Mouse (Mus musculus) T-cell, adult 66 days (primary cell): ENCODE measurements around the gene Dusp5. TPM values are rescaled to one million over a fixed set of nuclear protein-coding genes. Genes with fewer than 3 reads are reported as not detected.

ENCODE experiments used
- total RNA-seq, 2 experiments: library from RNA; stranded (reverse); gene quantifications; 3 replicates in 1 of 2; 4 replicates in 1 of 2; pipeline ENCODE4 v1.2.4; 2023

Dusp5 gene
- 100 to 1,000 TPM; 158 to 164 TPM for total RNA-seq

DNA sequence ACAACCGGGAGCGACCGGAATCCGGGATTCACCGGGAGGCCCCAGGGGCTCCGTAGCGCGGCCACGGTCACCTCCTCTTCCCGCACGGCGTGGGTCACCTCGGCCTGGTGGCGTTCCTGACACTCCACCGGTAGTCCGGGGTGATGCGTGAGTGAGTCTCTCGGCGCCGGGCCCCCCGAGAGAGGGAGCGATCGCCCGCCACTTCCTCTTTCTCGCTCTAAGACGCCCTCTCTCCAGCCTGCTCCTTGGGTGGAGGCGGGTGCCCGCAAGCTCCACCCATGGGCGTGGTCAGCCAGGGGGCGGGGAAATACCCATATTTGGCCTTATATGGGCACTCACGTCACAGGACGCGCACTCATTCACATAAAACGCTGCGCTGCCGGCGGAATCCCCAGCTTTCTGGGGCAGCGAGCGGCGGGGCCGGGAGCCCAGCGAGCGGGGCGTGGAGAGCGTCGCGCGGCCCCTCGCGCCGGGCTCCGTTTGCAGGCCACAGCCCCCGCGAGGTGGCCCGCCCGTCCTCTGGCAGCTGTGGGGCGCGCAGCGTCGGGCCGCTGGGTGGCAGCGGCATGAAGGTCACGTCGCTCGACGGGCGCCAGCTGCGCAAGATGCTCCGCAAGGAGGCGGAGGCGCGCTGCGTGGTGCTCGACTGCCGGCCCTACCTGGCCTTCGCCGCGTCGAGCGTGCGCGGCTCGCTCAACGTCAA is at the start of gene Dusp5:
Gene Dusp5, plus strand, starts transcription at position 358 of the 703 bp plus-strand sequence.

DNA sequence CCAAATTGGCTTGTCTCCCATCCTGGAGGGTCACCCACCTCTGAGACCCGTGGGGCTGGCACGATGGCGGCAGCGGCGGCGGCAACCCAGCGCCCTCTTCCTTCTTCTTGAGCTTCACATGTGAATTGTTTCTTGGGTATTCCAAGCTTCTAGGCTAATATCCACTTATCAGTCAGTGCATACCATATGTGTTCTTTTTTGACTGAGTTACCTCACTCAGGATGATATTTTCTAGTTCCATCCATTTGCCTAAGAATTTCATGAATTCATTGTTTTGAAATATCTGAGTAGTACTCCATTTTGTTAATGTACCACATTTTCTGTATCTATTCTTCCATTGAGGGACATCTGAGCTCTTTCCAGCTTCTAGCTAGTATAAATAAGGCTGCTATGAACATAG is 60.1 kb downstream of the Dusp5 start, which contains the start of gene Nutf2-ps1:
Gene Nutf2-ps1, minus strand, starts transcription at position 101 of the 400 bp plus-strand sequence.

Other genes with a start within 250 kb of the Dusp5 start
- gene Mxi1, start 218.6 kb upstream of the Dusp5 start, total RNA-seq: 10 to 100 TPM; 26.2 to 26.7 TPM
- gene Gm10197, start 157.3 kb upstream of the Dusp5 start, total RNA-seq: not detected
- gene Smndc1, start 138.5 kb upstream of the Dusp5 start, total RNA-seq: 100 to 1,000 TPM in 1 of 2 experiments, 10 to 100 TPM in 1; 91.8 to 105 TPM
- gene Nutf2-ps1, start 60.0 kb downstream of the Dusp5 start, total RNA-seq: 10 to 100 TPM; 26.7 to 33.9 TPM
- gene Smc3, start 71.3 kb downstream of the Dusp5 start, total RNA-seq: 10 to 100 TPM; 67.7 to 70.4 TPM
- under 1 TPM; 0.17 to 0.24 TPM for gene Rbm20, start 148.2 kb downstream of the Dusp5 start, total RNA-seq